Mouse (Mus musculus) forebrain, embryonic 10.5 days (tissue): ENCODE measurements around the gene Nes. TPM values are rescaled to one million over a fixed set of nuclear protein-coding genes. Genes with fewer than 3 reads are reported as not detected.

Source experiments
- DNase-seq: peaks from one replicate; pipeline ENCODE4 v3.0.0-alpha.2; 2017; ENCODE audit warnings: low spot score; ENCODE audit errors: extremely low spot score
- H3K27ac ChIP-seq: fragments of 300-500 bp; sonication (generic); 2 replicates; pipeline ENCODE4 v1.5.1; 2016; ENCODE audit warnings: mild to moderate bottlenecking
- H3K27me3 ChIP-seq: fragments of 300-500 bp; sonication (generic); 2 replicates; pipeline ENCODE4 v1.6.1; 2016; ENCODE audit warnings: mild to moderate bottlenecking; ENCODE audit not compliant: poor library complexity, severe bottlenecking
- H3K36me3 ChIP-seq: fragments of 300-500 bp; sonication (generic); replicated peaks from 2 replicates; pipeline ENCODE4 v1.6.1; 2016; ENCODE audit warnings: mild to moderate bottlenecking, moderate library complexity
- H3K4me1 ChIP-seq: fragments of 300-500 bp; sonication (generic); 2 replicates; pipeline ENCODE4 v1.6.1; 2016
- H3K4me3 ChIP-seq: fragments of 300-500 bp; sonication (generic); 2 replicates; pipeline ENCODE4 v1.5.1; 2016; ENCODE audit warnings: mild to moderate bottlenecking, moderate library complexity
- H3K9me3 ChIP-seq: fragments of 300-500 bp; sonication (generic); 2 replicates; pipeline ENCODE4 v1.6.1; 2016; ENCODE audit warnings: mild to moderate bottlenecking, moderate library complexity
- WGBS: fragments of 180-500 bp; shearing (Covaris S2); methylation state at CpG from one replicate; pipeline ENCODE4 v1.1.7; 2016; 5-methylcytosine and 5-hydroxymethylcytosine counted together
- polyA plus RNA-seq: library from polyadenylated mRNA; unstranded; fragments of >200 nt; fragmentation: Nextera tagmentation; extraction: Ambion mirVana; gene quantifications from 2 replicates; pipeline ENCODE4 v1.2.1, GENCODE M21; 2016

Nes gene
- polyA plus RNA-seq, 1 experiment from 2014 or later: 86.9 TPM

DNA sequence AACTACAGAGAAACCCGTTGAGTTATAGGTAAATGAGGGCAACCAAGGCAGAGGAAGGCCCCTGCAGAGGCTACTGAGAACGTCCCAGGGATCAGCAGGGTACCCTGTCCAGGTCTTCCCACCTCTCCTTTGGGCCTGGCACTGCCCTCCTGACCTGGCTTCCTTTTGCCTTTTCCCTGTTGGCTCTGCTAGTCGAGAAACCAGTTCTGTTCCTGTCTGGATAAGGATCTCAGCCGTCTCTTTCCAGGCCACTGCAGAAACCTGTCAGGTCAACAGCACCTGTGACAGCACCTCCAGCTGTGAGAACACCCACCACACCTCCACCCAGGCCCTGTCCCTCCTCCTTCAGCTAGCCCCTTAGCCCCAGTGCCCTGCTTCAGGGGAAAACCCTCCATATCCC is 12.4 kb upstream of the Nes start:
- Histone ChIP-seq H3K36me3 (peaks cover 19% of the 10 kb centered on the region), H3K4me1 (peaks cover 57% of the 10 kb centered on the region), H3K27me3 (0 out of 2 replicates have a peak, but pooled peaks cover 4% of the 10 kb centered on the region), H3K4me3 (no peak overlapping the region; the same call in none of the 2 replicates), H3K27ac (peak overlapping the region; percentile 96), H3K9me3 (no peaks in the 10 kb centered on the region)
- DNase-seq: no peak
- WGBS: 31% methylated on average over 4 of the region's 4 CpGs

DNA sequence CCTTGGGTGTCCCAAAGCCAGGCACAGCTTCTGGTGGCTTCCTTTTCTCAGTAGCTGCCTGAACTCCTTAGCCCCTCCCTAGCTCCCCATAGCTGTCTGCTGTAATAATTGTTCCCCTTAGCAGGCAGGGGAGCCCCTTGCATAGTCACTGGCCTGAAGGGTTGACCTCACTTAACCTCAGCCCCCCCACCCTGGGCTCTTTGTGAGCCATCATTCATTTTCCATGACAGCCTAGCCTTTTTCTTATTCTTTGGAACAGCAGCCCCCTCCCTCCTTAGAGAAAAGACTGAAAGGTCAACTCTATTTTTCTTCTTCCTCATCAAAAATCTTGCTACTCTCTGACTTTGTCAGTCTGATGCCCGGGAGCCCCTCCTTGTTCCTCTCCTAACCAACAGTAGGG is 11.9 kb upstream of the Nes start:
- no peak for DNase-seq
- H3K27ac ChIP-seq: peak overlapping the region; percentile 96

DNA sequence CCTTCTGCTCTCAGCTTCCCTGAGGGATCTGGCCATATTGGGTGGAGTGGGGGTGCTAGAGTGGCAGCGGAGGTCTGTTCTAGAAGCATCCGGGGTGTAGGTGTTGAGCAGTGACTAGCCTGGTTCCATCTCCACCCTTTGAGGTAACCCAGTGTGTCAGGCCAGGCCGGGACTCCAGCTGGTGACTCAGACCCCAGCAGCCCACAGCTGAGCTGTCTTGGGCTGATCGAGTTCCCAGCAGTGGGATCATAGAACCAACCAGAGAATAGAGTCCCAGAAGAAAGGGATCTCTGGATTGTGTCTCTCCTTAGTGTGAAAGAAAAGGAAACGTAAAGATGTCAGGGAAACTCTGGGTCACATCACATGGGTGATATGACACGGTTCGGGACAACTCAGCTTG is 11.5 kb upstream of the Nes start:
- Histone ChIP-seq H3K4me3 (no peak overlapping the region), H3K27me3 (0 out of 2 replicates have a peak, but pooled peaks cover 4% of the 10 kb centered on the region), H3K9me3 (no peaks in the 10 kb centered on the region), H3K27ac (peak overlapping the region; percentile 96), H3K36me3 (peaks cover 11% of the 10 kb centered on the region), H3K4me1 (peaks cover 55% of the 10 kb centered on the region)
- 59% methylated on average over 7 of the region's 7 CpGs for WGBS
- no peak for DNase-seq

More for the DNA sequence above, 11.9 kb upstream of the Nes start:
- 26% methylated on average over 1 of the region's 1 CpGs for WGBS
- Histone ChIP-seq H3K4me3 (no peak overlapping the region; the same call in none of the 2 replicates), H3K27me3 (0 out of 2 replicates have a peak, but pooled peaks cover 4% of the 10 kb centered on the region), H3K4me1 (peaks cover 55% of the 10 kb centered on the region), H3K36me3 (peaks cover 15% of the 10 kb centered on the region), H3K9me3 (no peaks in the 10 kb centered on the region)

DNA sequence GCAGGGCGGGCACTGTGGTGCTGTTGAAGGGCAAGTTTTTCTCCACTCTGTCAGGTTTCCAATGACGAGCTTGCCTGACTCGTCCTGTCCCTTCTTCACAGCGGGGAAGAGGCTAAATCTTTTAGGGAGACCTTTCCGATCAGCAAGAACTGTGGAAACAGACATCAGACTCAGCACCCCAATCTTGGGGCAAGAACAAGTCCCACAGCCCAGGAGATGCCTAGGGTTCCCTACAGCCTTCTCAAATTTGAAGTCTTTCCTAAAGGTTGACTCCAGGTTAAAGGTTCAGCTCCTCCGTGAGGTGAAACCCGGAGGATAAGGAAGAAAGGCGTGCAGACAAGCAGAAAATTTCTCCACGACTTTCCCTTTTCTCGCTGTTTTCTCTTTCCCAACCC is 10.7 kb upstream of the Nes start:
- Histone ChIP-seq H3K36me3 (peaks cover 2% of the 10 kb centered on the region), H3K27ac (peak overlapping the region; percentile 96), H3K4me3 (peak overlapping the region; percentile 56), H3K9me3 (no peaks in the 10 kb centered on the region), H3K4me1 (peaks cover 55% of the 10 kb centered on the region), H3K27me3 (0 out of 2 replicates have a peak, but pooled peaks cover 4% of the 10 kb centered on the region)
- 3% methylated on average over 10 of the region's 10 CpGs for WGBS
- no peak for DNase-seq

DNA sequence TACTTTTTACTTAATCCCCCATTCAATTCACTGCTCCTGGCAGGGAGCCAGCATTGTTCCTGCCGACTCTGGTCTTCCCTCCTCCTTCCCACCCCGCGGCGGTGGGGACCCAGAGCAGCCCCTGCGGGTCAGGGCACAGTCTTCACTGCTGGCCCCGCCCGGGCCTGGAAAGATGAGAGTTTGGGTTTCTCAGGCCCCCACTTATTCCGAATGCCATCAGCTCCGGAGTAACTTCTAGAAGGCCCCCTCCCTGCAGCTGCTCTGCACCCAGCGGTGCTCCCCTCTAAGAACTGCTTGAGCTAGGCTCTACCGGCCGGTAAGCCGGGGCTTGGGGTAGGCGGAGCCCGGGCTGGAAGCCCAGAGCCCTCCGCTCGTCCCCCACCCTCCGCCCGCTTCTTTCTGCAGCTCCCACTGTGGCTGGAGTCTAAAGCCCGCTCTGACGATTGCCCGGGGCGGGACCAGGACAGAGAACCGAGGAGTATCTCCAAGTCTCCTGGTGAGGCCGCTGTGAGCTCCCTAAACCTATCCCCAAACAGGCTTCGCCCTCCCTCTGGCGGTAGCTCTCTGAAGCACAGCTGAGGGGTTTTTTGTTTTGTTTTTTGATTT is 10.2 kb upstream of the Nes start:
- Histone ChIP-seq H3K27ac (peak overlapping the region; percentile 96), H3K4me3 (peak overlapping the region; percentile 56), H3K4me1 (peaks cover 55% of the 10 kb centered on the region), H3K36me3 (no peaks in the 10 kb centered on the region), H3K27me3 (0 out of 2 replicates have a peak, but pooled peaks cover 4% of the 10 kb centered on the region), H3K9me3 (no peaks in the 10 kb centered on the region)
- WGBS: under 1% methylated on average over 27 of the region's 27 CpGs
- DNase-seq: peak; percentile 96

DNA sequence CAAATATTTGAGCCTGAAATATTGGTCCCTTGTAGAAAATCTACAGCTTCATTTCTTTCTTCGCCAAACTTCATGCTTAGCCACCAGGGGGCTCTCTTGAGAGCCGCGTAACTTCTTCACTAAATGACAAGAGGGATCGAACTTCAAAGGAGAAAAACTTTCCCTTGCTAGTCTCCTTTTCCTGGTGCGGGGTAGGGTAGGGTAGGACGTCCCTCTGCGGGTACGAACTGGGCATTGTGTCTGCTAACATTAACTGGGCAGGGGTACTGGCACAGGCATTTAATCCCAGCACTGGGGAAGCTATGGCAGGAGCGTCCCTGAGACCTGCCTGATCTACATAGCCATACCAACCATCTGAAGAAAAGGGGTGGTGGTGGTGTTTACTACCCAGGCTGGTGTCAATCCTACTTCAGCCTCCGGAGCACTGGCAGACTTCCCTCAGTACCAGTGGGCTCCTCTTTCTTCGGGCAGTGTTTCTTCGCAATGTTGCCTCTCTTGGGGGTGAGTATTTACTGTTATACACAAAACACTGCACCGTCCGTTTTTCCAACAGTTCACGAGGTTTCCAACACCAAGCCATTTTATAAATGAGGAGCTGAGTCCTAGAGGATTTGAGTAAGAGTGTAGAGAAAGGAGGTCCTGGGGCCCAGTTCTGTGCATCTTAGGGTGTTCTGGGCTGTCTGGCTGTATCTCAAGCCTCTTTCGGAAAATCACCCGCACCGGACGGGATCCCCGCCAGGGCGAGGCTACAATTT is 517 bp upstream of the Nes start:
- WGBS: under 1% methylated on average over 21 of the region's 21 CpGs
- Histone ChIP-seq H3K4me1 (peaks cover 61% of the 10 kb centered on the region), H3K27ac (peak overlapping the region; percentile 97), H3K36me3 (peaks cover 22% of the 10 kb centered on the region), H3K4me3 (peak overlapping the region; percentile 93), H3K9me3 (no peaks in the 10 kb centered on the region), H3K27me3 (peaks cover 15% of the 10 kb centered on the region; the same call in 1 of the 2 replicates)
- DNase-seq: peak; percentile 78

DNA sequence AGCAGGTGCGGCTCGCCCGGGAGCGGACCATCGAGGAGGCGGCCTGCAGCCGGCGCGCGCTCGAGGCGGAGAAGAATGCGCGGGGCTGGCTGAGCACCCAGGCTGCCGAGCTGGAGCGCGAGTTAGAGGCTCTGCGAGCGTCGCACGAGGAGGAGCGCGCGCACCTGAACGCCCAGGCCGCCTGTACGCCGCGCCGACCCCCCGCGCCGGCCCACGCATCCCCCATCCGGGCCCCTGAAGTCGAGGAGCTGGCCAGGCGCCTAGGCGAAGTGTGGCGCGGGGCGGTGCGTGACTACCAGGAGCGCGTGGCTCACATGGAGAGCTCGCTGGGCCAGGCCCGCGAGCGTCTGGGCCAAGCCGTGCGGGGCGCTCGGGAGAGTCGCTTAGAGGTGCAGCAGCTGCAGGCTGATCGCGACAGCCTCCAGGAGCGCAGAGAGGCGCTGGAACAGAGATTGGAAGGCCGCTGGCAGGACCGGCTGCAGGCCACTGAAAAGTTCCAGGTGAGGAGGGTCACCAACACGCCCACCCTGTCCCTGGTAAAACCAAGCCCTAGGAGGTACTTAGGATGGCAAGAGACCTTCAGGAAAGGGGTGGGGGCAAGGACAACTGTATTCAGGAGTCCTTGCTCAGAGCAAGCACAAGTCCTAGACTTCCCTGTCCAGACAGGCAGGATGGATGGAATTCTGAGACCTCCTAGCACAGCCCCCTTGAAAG is 768 bp downstream of the Nes start:
- Histone ChIP-seq H3K27me3 (peaks cover 15% of the 10 kb centered on the region; the same call in 1 of the 2 replicates), H3K4me1 (peaks cover 67% of the 10 kb centered on the region), H3K9me3 (no peaks in the 10 kb centered on the region), H3K36me3 (peaks cover 35% of the 10 kb centered on the region), H3K4me3 (peak overlapping the region; percentile 93), H3K27ac (peak overlapping the region; percentile 97)
- DNase-seq: no peak
- under 1% methylated on average over 60 of the region's 60 CpGs for WGBS

DNA sequence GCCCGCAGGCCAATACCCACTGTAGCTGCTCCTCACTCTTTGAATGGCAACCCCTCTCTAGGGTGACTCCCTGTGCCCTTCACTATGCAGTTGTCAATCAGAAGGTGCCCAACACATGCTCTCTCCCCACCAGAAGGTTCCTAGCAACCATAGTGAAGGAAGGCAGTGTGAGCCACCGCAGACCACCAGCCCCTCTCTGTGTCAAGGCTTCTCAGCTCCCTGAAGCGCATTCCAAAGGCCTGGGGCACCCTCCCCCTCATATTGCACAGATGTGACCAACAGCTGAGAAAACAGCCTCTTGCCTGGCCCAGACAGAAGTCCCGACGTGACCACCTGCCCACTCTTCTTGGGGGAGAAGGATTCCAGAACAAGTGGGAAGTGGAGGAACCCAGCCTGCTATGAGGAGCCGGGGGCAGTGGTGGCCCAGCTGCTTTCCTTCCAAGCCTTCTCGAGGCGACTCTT is 1.4 kb downstream of the Nes start:
- WGBS: 10% methylated on average over 8 of the region's 8 CpGs
- Histone ChIP-seq H3K27ac (peak overlapping the region; percentile 97), H3K9me3 (no peaks in the 10 kb centered on the region), H3K4me1 (peaks cover 67% of the 10 kb centered on the region), H3K36me3 (peaks cover 41% of the 10 kb centered on the region), H3K27me3 (peaks cover 15% of the 10 kb centered on the region; the same call in 1 of the 2 replicates), H3K4me3 (peak overlapping the region; percentile 93)
- DNase-seq: peak; percentile 56

DNA sequence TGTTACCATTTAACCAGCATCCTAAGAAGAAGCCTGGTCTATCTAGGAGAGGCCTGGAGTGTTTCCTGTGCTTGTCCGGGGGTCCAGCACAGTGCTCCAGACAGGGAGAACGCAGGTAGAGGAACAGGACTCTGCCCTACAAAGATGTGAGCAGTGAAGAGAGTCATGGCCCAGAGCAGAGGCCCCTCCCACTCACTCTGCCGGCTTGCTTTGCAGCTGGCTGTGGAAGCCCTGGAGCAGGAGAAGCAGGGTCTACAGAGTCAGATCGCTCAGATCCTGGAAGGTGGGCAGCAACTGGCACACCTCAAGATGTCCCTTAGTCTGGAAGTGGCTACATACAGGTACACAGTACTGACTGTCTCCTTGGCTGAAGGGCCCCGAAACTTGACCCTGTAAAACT is 1.9 kb downstream of the Nes start:
- peak overlapping the region; percentile 97 for H3K27ac ChIP-seq
- no peaks in the 10 kb centered on the region for H3K9me3 ChIP-seq
- peaks cover 46% of the 10 kb centered on the region for H3K36me3 ChIP-seq
- DNase-seq: peak; percentile 50
- H3K4me1 ChIP-seq: peaks cover 67% of the 10 kb centered on the region
- peaks cover 15% of the 10 kb centered on the region; the same call in 1 of the 2 replicates for H3K27me3 ChIP-seq
- WGBS: 27% methylated on average over 5 of the region's 5 CpGs
- peak overlapping the region; percentile 93 for H3K4me3 ChIP-seq

DNA sequence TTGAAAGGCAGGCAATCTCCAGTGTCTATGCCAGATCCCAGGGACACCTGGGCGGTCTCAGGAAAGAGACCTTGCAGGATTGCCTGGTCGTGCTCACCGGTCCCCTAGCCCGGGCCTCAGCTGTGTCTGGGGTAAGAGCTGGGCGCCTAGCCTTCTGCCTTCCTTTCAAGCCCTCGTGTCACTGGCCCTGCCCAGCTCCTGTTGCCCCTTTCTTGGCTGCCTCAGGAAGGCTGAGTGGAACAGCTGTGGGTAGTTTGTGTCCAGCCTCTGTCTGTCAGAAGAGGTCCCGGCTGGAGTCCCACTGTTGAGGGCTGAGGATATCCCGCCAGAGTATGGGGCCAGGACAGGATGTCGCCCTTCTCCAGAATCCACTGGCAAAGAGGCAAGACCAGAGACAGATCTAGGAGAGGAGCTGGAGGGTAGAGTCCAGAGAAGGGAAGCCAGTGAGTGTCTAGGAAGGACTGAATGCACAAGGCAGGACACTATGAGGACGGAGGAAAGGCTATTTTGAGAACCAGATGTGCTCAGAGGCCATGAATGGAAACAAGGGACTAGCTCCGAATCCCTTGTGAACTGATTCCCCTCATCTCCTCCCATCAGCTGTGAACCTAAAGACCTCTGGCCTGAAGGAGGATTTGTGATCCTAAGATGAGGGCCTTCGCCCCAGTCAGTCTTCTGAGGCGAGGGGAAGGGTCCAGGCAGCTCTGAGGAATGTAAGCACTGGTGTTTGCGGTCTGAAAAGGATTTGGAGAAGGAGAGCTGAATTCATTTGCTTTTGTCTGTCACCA is 2.9 kb downstream of the Nes start:
- no peak for DNase-seq
- Histone ChIP-seq H3K4me1 (peaks cover 77% of the 10 kb centered on the region), H3K27ac (peak overlapping the region; percentile 97), H3K4me3 (peak overlapping the region; percentile 93), H3K9me3 (no peaks in the 10 kb centered on the region), H3K27me3 (peaks cover 15% of the 10 kb centered on the region; the same call in 1 of the 2 replicates), H3K36me3 (peaks cover 57% of the 10 kb centered on the region)
- 15% methylated on average over 14 of the region's 14 CpGs for WGBS

DNA sequence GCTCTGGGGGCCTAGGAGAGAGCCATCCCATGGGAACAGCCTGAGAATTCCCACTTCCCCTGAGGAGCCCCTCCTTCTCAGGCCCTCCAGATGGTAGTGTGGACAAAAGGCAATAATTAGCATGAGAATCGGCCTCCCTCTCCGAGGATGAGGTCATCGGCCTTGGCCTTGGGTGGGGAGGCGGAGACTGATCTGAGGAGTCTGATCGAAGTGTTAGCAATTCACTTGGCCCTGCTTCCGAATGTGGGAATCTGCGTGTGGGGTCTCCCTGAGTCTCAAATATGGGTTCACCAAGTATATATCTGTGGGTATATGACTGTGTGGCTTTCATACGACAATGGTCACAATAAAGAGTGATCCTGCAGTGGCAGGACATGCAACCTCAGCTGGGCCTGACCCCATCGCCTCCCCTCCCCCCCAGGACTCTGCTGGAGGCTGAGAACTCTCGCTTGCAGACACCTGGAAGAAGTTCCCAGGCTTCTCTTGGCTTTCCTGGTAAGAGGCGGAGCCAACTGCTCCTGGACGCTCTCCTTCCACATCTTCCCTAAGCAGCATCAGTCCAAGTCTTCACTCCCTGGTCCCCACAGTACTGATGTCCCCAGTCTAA is 3.6 kb downstream of the Nes start:
- peak overlapping the region; percentile 93 for H3K4me3 ChIP-seq
- DNase-seq: peak; percentile 90
- H3K4me1 ChIP-seq: peaks cover 81% of the 10 kb centered on the region
- peaks cover 15% of the 10 kb centered on the region; the same call in 1 of the 2 replicates for H3K27me3 ChIP-seq
- no peaks in the 10 kb centered on the region for H3K9me3 ChIP-seq
- 9% methylated on average over 12 of the region's 12 CpGs for WGBS
- peak overlapping the region; percentile 97 for H3K27ac ChIP-seq
- H3K36me3 ChIP-seq: peaks cover 64% of the 10 kb centered on the region
